Mouse (Mus musculus) neural tube, embryonic 13.5 days (tissue): Measurements from ENCODE around the gene Myl9. TPM values are rescaled to one million over a fixed set of nuclear protein-coding genes. Genes with fewer than 3 reads are reported as not detected.

Experiments used
- ATAC-seq: fragments of 200-750 bp; cut with Nextera tagmentation; 2 replicates; pipeline ENCODE4 v1.8.0; 2017; ENCODE audit warnings: low read depth, mild to moderate bottlenecking, moderate TSS enrichment, moderate library complexity
- H3K27ac ChIP-seq: fragments of 300-500 bp; sonication (generic); replicated peaks from 2 replicates; pipeline ENCODE4 v1.5.1; 2015; ENCODE audit warnings: moderate library complexity, mild to moderate bottlenecking, inconsistent platforms
- H3K27me3 ChIP-seq: fragments of 300-500 bp; sonication (generic); 2 replicates; pipeline ENCODE4 v1.6.1; 2015; ENCODE audit warnings: mild to moderate bottlenecking, inconsistent platforms
- H3K36me3 ChIP-seq: fragments of 300-500 bp; sonication (generic); 2 replicates; pipeline ENCODE4 v1.6.1; 2015; ENCODE audit warnings: mild to moderate bottlenecking, inconsistent platforms
- H3K4me1 ChIP-seq: fragments of 300-500 bp; sonication (generic); replicated peaks from 2 replicates; pipeline ENCODE4 v1.6.1; 2015; ENCODE audit warnings: inconsistent platforms
- H3K4me2 ChIP-seq: fragments of 300-500 bp; sonication (generic); 2 replicates; pipeline ENCODE4 v1.6.1; 2015; ENCODE audit warnings: inconsistent platforms, mild to moderate bottlenecking, moderate library complexity
- H3K4me3 ChIP-seq: fragments of 300-500 bp; sonication (generic); 2 replicates; pipeline ENCODE4 v1.5.1; 2015; ENCODE audit warnings: mild to moderate bottlenecking, inconsistent platforms
- H3K9ac ChIP-seq: fragments of 300-500 bp; sonication (generic); 2 replicates; pipeline ENCODE4 v1.6.1; 2015; ENCODE audit warnings: moderate library complexity, mild to moderate bottlenecking, inconsistent platforms
- H3K9me3 ChIP-seq: fragments of 300-500 bp; sonication (generic); 2 replicates; pipeline ENCODE4 v1.6.1; 2016; ENCODE audit warnings: inconsistent platforms
- whole genome bisulfite sequencing: fragments of 180-500 bp; shearing (Covaris S2); methylation state at CpG from one replicate; pipeline ENCODE4 v1.1.7; 2015; 5-methylcytosine and 5-hydroxymethylcytosine counted together
- polyA plus RNA-seq: library from polyadenylated mRNA; unstranded; fragments of >200 nt; fragmentation: Nextera tagmentation; extraction: Ambion mirVana; gene quantifications from 2 replicates; pipeline ENCODE4 v1.2.1, GENCODE M21; 2015

The Myl9 gene
- polyA plus RNA-seq, 1 experiment from 2014 or later: 56.0 TPM

DNA sequence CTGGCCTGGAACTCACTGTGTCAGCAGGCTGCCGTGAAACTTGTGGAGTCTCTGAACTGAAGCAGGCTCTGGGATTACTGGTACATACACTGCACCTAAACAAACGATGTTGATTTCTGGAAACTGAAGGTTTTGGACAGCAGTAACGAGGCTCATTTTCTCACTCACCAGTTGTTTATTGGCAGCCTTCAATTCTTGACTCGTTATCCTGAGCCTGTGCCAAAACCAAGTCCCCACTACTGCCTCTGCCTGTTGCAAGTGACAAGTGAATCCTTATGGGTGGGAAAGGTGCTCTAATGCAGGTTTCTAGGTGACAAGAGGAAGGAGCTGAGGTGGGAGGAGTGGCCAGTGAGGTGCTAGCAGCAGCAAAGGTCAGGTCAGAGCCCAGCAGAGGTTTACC is 33.2 kb upstream of the Myl9 start:
- Histone ChIP-seq H3K27me3 (no peaks in the 10 kb centered on the region), H3K4me1 (peaks cover 67% of the 10 kb centered on the region), H3K4me2 (no peak overlapping the region), H3K36me3 (peaks cover 29% of the 10 kb centered on the region), H3K27ac (no peak overlapping the region), H3K9me3 (no peaks in the 10 kb centered on the region), H3K4me3 (no peak overlapping the region), H3K9ac (no peak overlapping the region)
- 71% methylated on average over 4 of the region's 4 CpGs for WGBS
- ATAC-seq: no peak

DNA sequence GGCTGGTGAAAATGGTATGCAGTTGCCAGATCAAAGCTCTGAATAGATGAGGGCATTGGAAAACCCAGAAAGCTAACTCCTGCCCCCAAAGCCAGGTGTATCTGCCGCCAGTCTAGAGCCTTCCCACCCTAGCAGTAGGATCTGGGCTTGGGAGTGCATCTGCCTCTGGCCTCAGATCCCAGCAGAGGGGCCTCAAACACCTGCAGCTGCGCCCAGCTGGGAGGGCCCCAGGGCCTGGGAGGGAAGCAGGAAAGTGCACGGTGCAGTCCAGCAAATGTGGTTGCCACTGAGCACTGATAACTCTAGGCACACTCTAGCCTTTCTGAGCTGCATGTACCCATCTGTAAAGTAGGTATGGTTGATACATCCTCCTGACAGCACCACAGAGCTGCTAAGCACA is 32.0 kb upstream of the Myl9 start:
- peaks cover 42% of the 10 kb centered on the region for H3K36me3 ChIP-seq
- H3K27ac ChIP-seq: no peak overlapping the region
- H3K4me3 ChIP-seq: no peak overlapping the region
- H3K9ac ChIP-seq: no peak overlapping the region
- ATAC-seq: no peak
- H3K4me1 ChIP-seq: peaks cover 55% of the 10 kb centered on the region
- H3K9me3 ChIP-seq: no peaks in the 10 kb centered on the region
- no peak overlapping the region for H3K4me2 ChIP-seq
- WGBS: 62% methylated on average over 3 of the region's 3 CpGs
- no peaks in the 10 kb centered on the region for H3K27me3 ChIP-seq

DNA sequence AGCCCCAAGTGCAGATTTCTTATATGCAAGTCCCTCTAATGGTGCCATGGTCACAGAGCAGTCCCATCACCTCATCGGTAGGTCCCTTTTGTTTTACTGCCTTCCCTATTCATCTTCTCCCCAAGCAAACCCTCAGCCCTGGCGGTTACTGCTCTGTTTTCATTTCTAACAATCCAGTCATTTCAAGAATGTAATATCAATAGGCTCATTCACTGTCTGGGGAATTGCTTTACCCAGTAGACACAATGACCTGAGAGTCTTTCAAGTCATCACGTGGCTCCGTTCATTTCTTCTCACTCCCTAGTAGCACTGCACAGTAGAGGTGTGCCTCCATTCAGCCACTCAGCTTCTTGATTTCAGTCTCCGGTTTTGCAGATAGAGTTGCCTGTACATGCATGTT is 30.8 kb upstream of the Myl9 start:
- H3K9me3 ChIP-seq: no peaks in the 10 kb centered on the region
- H3K27ac ChIP-seq: no peak overlapping the region
- H3K36me3 ChIP-seq: peaks cover 53% of the 10 kb centered on the region
- H3K27me3 ChIP-seq: no peaks in the 10 kb centered on the region
- H3K4me3 ChIP-seq: no peak overlapping the region
- no peak for ATAC-seq
- no peak overlapping the region for H3K9ac ChIP-seq
- H3K4me2 ChIP-seq: no peak overlapping the region
- H3K4me1 ChIP-seq: peaks cover 45% of the 10 kb centered on the region
- WGBS: 67% methylated on average over 5 of the region's 5 CpGs

DNA sequence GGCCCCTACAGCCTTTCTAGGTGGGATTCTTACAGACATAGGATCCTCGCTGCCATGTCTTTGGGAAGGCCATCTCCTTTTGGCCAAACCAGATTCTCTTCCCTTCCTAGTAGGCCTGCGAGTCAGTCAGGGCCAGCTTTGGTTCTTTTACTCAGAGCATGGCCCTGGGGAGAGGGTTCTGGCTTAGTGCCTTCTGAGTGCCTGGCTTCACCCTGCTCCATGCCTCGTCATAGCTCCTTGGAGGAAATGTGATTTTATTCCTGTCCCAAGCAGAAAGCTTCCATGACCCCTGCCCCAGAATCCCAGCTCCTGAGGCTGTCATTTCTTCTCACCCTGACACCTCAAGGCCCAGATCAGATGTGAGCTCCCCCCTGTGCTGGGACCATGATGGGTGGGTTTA is 27.9 kb upstream of the Myl9 start:
- Histone ChIP-seq H3K4me1 (peaks cover 17% of the 10 kb centered on the region), H3K27me3 (no peaks in the 10 kb centered on the region), H3K36me3 (peaks cover 76% of the 10 kb centered on the region), H3K9ac (no peak overlapping the region), H3K4me2 (no peak overlapping the region), H3K9me3 (no peaks in the 10 kb centered on the region), H3K27ac (no peak overlapping the region), H3K4me3 (no peak overlapping the region)
- ATAC-seq: no peak
- WGBS: 85% methylated on average over 3 of the region's 3 CpGs

DNA sequence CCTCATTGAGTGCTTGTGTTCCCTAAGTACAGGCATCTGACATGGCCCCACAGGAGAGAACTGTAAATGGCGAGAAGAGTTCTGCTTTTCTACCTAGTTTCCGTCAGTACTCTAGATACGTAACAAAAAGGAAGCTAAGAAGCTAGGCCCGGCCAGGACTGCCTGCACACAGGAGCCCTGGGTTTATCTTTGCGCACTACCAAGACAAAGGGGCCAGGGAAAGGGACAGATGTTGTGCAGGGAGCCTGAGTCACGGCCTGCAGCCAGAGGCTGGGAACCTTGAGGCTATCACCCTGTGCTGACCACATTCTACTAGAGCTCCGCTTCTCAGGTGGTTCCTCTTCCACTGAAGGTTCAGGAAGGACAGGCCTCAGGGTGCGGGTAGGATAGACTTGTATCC is 25.5 kb upstream of the Myl9 start:
- Histone ChIP-seq H3K27ac (no peak overlapping the region), H3K9me3 (no peaks in the 10 kb centered on the region), H3K27me3 (no peaks in the 10 kb centered on the region), H3K4me1 (no peaks in the 10 kb centered on the region), H3K4me2 (no peak overlapping the region), H3K36me3 (peaks cover 91% of the 10 kb centered on the region), H3K4me3 (no peak overlapping the region), H3K9ac (no peak overlapping the region)
- no peak for ATAC-seq
- 92% methylated on average over 8 of the region's 8 CpGs for WGBS

DNA sequence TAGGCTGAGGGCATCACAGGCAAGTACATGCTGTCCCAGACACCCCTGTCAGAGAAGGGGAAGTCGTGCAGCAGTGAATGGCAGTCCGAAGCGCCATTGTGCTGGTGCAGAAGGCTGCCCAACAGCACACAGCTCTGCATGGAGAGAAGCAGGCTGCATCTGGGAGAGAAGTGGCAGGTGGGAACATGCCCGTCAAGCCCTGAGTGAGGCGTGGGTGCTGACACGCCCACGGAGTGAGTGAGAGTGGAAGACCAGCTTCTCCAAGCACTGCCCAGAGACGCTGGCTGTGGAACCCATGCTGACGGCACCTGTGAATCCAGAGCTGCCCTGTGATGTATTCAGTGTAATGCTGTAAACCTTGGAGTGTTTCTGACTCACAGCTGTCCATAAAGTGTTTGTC is 18.3 kb upstream of the Myl9 start:
- Histone ChIP-seq H3K9ac (no peak overlapping the region), H3K4me3 (no peak overlapping the region), H3K27me3 (no peaks in the 10 kb centered on the region), H3K27ac (no peak overlapping the region), H3K36me3 (peaks cover 95% of the 10 kb centered on the region), H3K9me3 (peaks cover 7% of the 10 kb centered on the region; the same call in 1 of the 2 replicates), H3K4me2 (no peak overlapping the region), H3K4me1 (peaks cover under 1% of the 10 kb centered on the region)
- WGBS: 96% methylated on average over 9 of the region's 9 CpGs
- ATAC-seq: no peak

DNA sequence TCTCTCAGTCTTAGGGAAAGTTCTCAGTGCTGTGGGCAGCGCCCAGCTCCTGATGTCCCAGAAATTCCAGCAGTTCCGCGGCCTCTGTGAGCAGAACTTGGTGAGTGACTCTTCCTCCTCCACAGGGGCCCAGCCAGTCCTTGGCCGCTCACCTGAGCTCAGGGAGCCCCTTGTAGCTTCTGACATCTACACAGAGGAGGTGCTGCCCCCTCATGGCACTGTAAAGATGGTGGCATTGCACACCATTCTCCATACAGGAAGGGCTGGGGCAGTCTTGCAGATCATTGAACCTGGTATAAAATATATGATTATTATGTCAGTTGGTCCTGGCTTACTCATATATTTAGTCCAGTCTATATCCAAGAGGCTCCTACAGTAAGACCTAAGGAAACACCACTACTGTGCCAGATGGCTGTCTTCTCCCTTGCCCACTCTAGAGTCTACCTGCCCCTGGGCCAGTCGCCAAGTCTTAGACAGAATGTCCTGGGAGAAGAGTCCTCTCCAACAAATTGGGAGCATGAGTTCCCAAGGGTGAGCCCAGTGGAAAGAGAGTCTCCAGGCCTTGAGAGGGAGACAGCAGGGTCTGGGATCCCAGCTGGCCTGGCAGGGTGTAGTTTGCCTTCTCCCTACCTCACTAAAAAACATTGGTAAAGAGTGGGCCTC is 14.2 kb upstream of the Myl9 start:
- 95% methylated on average over 5 of the region's 5 CpGs for WGBS
- H3K9me3 ChIP-seq: peaks cover 7% of the 10 kb centered on the region; the same call in 1 of the 2 replicates
- H3K36me3 ChIP-seq: peaks cover 91% of the 10 kb centered on the region

DNA sequence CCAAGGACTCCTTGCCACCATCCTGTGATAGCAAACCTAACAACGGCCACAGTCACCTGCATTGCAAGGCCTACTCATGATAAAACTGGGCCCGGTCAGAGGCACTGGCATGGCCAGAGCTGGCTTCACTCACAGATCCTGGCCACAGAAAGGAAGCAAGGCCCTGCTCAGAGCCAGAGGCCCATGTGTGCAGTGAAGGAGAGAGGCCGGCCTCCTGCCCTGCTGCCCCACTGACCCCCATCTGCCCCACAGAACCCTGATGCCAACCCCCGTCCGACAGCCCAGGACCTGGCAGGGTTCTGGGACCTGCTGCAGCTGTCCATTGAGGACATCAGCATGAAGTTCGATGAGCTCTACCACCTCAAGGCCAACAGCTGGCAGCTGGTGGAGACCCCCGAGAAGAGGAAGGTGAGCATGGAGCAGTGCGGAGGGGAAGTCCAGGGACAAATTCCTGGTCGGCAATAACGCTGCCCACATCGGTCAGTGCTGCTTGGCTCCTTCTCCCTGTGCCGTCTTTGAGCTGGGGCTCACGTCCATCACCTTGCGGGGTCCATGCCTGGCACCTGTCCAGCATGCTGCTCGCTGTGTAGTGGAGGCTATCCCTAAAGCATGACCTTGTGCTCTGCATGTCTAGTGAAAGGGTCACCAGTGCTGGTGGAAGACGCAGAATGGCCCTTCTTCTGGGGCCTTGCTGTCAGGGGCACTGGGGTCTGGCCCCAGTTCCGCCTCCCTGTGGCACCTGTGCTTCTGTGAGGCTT is 13.5 kb upstream of the Myl9 start:
- peaks cover 84% of the 10 kb centered on the region for H3K36me3 ChIP-seq
- WGBS: 91% methylated on average over 17 of the region's 17 CpGs
- no peak overlapping the region for H3K4me2 ChIP-seq
- no peak for ATAC-seq
- H3K9me3 ChIP-seq: peaks cover 7% of the 10 kb centered on the region; the same call in 1 of the 2 replicates
- peaks cover 12% of the 10 kb centered on the region for H3K4me1 ChIP-seq
- peak overlapping the region; percentile 41; the same call in 1 of the 2 replicates for H3K9ac ChIP-seq
- H3K27ac ChIP-seq: peak overlapping the region; percentile 69
- H3K4me3 ChIP-seq: no peak overlapping the region
- H3K27me3 ChIP-seq: no peaks in the 10 kb centered on the region

More for the DNA sequence above, 14.2 kb upstream of the Myl9 start:
- H3K4me3 ChIP-seq: no peak overlapping the region
- H3K27me3 ChIP-seq: no peaks in the 10 kb centered on the region
- no peak overlapping the region for H3K4me2 ChIP-seq
- 0 out of 2 replicates have a peak overlapping the region, but pooled peaks have one; percentile 69 for H3K27ac ChIP-seq
- peaks cover 10% of the 10 kb centered on the region for H3K4me1 ChIP-seq
- no peak for ATAC-seq
- H3K9ac ChIP-seq: no peak overlapping the region

DNA sequence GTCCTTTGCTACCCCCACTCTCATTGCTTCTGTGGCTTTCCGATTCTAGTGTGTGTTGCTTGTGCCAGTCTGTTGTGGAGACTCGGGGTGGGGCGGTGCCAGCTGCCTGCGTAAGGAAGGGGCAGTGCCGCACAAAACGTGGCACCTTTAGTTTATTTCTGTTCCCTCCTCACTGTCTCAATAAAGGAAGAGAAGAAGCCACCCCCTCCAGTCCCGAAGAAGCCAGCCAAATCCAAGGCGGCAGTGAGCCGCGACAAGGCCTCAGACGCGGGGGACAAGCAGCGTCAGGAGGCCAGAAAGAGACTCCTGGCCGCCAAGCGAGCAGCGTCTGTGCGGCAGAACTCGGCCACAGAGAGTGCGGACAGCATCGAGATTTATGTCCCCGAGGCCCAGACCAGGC is 12.7 kb upstream of the Myl9 start:
- Histone ChIP-seq H3K27ac (peak overlapping the region; percentile 69), H3K4me2 (no peak overlapping the region), H3K36me3 (peaks cover 76% of the 10 kb centered on the region), H3K4me1 (peaks cover 12% of the 10 kb centered on the region), H3K9me3 (peaks cover 7% of the 10 kb centered on the region; the same call in 1 of the 2 replicates), H3K27me3 (no peaks in the 10 kb centered on the region), H3K9ac (peak overlapping the region; percentile 41; the same call in 1 of the 2 replicates), H3K4me3 (no peak overlapping the region)
- 61% methylated on average over 21 of the region's 21 CpGs for WGBS
- no peak for ATAC-seq

DNA sequence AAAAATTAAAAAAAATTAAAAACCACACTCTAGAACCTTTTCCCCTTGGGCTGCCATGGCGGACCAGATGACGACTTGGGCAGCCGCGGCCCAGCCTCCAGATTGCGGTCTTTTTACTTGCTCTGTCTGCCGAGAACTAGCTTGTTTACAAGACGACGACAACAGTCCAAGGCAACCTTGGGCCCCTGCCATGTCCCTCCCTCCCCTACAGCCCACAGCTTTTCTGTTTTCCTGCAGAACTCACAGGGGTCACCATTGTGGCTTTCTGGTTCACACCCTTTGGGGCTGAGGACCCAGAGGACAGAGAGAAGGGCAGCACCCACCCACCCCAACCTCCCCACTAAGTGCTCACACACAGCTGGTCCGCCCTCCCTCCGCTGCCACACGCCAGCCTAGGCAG is 12.1 kb upstream of the Myl9 start:
- WGBS: 71% methylated on average over 11 of the region's 11 CpGs
- H3K36me3 ChIP-seq: peaks cover 70% of the 10 kb centered on the region
- peak; percentile 27; the same call in 1 of the 2 replicates for ATAC-seq
- no peak overlapping the region for H3K4me2 ChIP-seq
- H3K27me3 ChIP-seq: no peaks in the 10 kb centered on the region
- no peak overlapping the region for H3K4me3 ChIP-seq
- no peak overlapping the region for H3K9ac ChIP-seq
- peaks cover 3% of the 10 kb centered on the region; the same call in 1 of the 2 replicates for H3K9me3 ChIP-seq
- H3K4me1 ChIP-seq: peaks cover 12% of the 10 kb centered on the region
- H3K27ac ChIP-seq: peak overlapping the region; percentile 69; the same call in 1 of the 2 replicates

DNA sequence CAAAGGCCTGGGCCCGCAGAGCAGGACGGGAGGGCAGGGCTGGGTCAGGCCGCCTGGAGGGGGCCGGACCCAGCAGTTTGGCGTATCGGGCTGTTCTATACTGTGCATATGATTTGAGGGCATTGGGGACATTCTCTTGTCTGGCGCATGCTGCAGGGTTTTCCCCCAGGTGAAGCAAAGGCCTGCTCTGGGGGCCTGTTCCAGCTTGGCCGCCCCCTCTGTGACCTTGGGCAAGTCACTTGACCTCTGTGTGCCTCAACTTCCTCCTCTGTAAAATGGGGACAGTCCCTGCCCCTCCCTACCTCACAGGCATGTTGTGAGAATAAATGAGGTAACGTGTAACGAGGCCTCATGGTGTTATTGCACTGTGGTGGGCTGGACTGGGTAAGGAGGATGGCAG is 11.2 kb upstream of the Myl9 start:
- Histone ChIP-seq H3K4me1 (peaks cover 12% of the 10 kb centered on the region), H3K4me2 (no peak overlapping the region), H3K9me3 (no peaks in the 10 kb centered on the region), H3K27ac (no peak overlapping the region), H3K4me3 (no peak overlapping the region), H3K27me3 (no peaks in the 10 kb centered on the region), H3K36me3 (peaks cover 60% of the 10 kb centered on the region), H3K9ac (no peak overlapping the region)
- WGBS: 92% methylated on average over 10 of the region's 10 CpGs
- peak; percentile 43; the same call in 1 of the 2 replicates for ATAC-seq

DNA sequence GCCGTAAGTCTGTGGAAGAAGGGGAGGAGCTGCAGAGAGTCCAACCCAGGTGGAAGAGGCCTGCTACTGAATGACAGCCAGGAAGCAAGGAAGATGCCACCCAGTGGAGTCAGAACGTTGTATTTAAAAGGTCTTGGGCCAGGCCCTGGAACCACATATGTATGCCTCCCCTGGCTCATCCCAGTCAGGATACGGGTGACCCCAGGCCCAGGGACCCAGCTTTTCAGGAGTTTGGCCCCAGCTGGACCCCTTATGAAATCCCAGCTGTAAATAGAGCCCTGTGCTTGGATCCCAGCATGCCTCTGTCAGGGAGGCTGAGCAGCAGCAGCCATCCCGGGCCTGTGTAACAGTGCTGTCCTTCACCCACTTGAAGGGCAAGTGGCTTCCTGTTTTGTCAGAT is 10.5 kb upstream of the Myl9 start:
- 69% methylated on average over 4 of the region's 4 CpGs for WGBS
- no peak for ATAC-seq
- H3K4me2 ChIP-seq: no peak overlapping the region
- no peaks in the 10 kb centered on the region for H3K9me3 ChIP-seq
- no peak overlapping the region for H3K27ac ChIP-seq
- H3K4me3 ChIP-seq: no peak overlapping the region
- H3K4me1 ChIP-seq: peaks cover 12% of the 10 kb centered on the region
- H3K36me3 ChIP-seq: peaks cover 53% of the 10 kb centered on the region
- H3K9ac ChIP-seq: 0 out of 2 replicates have a peak overlapping the region, but pooled peaks have one; percentile 17
- H3K27me3 ChIP-seq: no peaks in the 10 kb centered on the region
